18 mouse cellular contexts compared by ENCODE assay signal in the genomic region with DNA sequence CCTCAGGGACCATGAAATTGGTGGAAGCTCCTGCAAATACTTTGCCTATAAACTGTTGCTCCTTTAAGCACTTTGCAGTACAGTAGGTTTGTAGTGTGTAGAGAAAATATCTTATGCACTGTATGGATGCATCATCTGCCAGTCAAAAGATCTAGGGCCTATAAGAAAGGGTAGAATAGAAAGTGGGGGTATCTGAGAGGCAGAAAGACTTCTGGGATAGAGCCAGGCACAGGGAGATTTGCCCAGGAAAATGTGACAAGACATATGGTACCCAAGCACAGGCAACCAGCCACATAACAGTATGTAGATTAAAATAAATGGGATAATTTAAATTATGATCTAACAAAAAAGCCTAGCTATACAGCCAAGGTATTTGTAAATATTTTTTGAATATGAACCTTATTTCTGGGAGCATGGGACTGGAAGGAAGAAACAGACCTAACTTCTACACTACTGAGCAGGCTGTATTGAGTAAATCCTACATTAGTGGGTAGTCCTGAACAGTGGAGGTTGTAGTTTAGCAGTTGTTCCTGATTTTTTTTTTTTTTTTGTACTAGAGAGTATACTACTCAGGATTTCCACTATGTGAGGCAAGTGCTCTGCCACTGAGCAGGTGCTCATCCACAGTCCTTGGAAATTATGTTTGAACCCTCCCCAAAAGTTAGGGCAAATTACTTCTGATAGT.
DNase-seq lines count a peak whose midpoint lies in the region; ATAC-seq and TF ChIP-seq lines count a peak whose summit lies in the region.
"Had no signal": no experiment of that assay in that cellular context is flagged by ENCODE, and none has a peak within 500 bp of the region (broad histone marks: within the 10 kb centered on the region; RNA-seq: fewer than 3 reads in every experiment).

No protein-coding gene starts in this region.

- no peaks in the 10 kb centered on the region for H3K9me3 ChIP-seq in hindbrain, postnatal 0 days (ENCODE audit: low read length)
- H3K9me3 ChIP-seq in hindbrain, embryonic 16.5 days (ENCODE audit: control insufficient read depth, low read length) = no peaks in the 10 kb centered on the region
- no peaks in the 10 kb centered on the region for H3K9me3 ChIP-seq in forebrain, embryonic 16.5 days (ENCODE audit: control insufficient read depth, low read length)
- H3K9me3 ChIP-seq in intestine, embryonic 16.5 days (ENCODE audit: control insufficient read depth, low read length) = no peaks in the 10 kb centered on the region
- H3K9me3 ChIP-seq: heart, embryonic 13.5 days; midbrain, embryonic 15.5 days; neural tube, embryonic 15.5 days had no signal

- H3K4me1 ChIP-seq in hindbrain, postnatal 0 days (ENCODE audit: insufficient read depth, low read length) = no peaks in the 10 kb centered on the region
- no peaks in the 10 kb centered on the region for H3K4me1 ChIP-seq in hindbrain, embryonic 16.5 days (ENCODE audit: control insufficient read depth, insufficient read depth, low read depth, low read length)
- H3K4me1 ChIP-seq in forebrain, embryonic 16.5 days (replicated peaks; ENCODE audit: control insufficient read depth, insufficient read depth, low read length) = no peaks in the 10 kb centered on the region
- H3K4me1 ChIP-seq in intestine, embryonic 16.5 days (ENCODE audit: control insufficient read depth, insufficient read depth, low read length) = no peaks in the 10 kb centered on the region
- H3K4me1 ChIP-seq: heart, embryonic 13.5 days; megakaryocyte, embryonic 14.5 days; midbrain, embryonic 15.5 days; neural tube, embryonic 15.5 days had no signal

- no peak for ATAC-seq in hindbrain, postnatal 0 days
- no peak for ATAC-seq in hindbrain, embryonic 16.5 days
- peak; percentile 94 for ATAC-seq in forebrain, embryonic 16.5 days
- no peak for ATAC-seq in intestine, embryonic 16.5 days
- ATAC-seq: intestine, postnatal 0 days; midbrain, embryonic 15.5 days had no signal

- H3K36me3 ChIP-seq in hindbrain, postnatal 0 days (ENCODE audit: insufficient read depth, low read length) = no peaks in the 10 kb centered on the region
- no peaks in the 10 kb centered on the region for H3K36me3 ChIP-seq in hindbrain, embryonic 16.5 days (ENCODE audit: control insufficient read depth, insufficient read depth, low read length)
- no peaks in the 10 kb centered on the region for H3K36me3 ChIP-seq in forebrain, embryonic 16.5 days (ENCODE audit: control insufficient read depth, insufficient read depth)
- no peaks in the 10 kb centered on the region for H3K36me3 ChIP-seq in intestine, embryonic 16.5 days (ENCODE audit: control insufficient read depth, insufficient read depth, low read length)
- H3K36me3 ChIP-seq: heart, embryonic 13.5 days; midbrain, embryonic 15.5 days; neural tube, embryonic 15.5 days had no signal

- no peak overlapping the region for H3K27ac ChIP-seq in hindbrain, postnatal 0 days
- H3K27ac ChIP-seq in hindbrain, embryonic 16.5 days (ENCODE audit: low read depth, low read length) = no peak overlapping the region
- H3K27ac ChIP-seq in forebrain, embryonic 16.5 days (ENCODE audit: low read length) = no peak overlapping the region
- H3K27ac ChIP-seq in intestine, embryonic 16.5 days (ENCODE audit: low read length) = no peak overlapping the region
- H3K27ac ChIP-seq: heart, embryonic 13.5 days; hindbrain, embryonic 14.5 days; midbrain, embryonic 15.5 days; neural tube, embryonic 15.5 days had no signal

- no peak overlapping the region for H3K4me2 ChIP-seq in hindbrain, postnatal 0 days (ENCODE audit: low read depth, low read length)
- no peak overlapping the region for H3K4me2 ChIP-seq in hindbrain, embryonic 16.5 days (ENCODE audit: low read length)
- H3K4me2 ChIP-seq in forebrain, embryonic 16.5 days (ENCODE audit: low read length) = no peak overlapping the region
- no peak overlapping the region for H3K4me2 ChIP-seq in intestine, embryonic 16.5 days (ENCODE audit: low read depth, low read length)
- H3K4me2 ChIP-seq: heart, embryonic 13.5 days; hindbrain, embryonic 14.5 days; midbrain, embryonic 15.5 days; neural tube, embryonic 15.5 days had no signal

- TF ChIP-seq CTCF in hindbrain, postnatal 0 days (IDR thresholded peaks at IDR 0.05; ENCODE audit: low read depth) = no peak

- no peak overlapping the region for H3K9ac ChIP-seq in hindbrain, postnatal 0 days (replicated peaks; ENCODE audit: low read length)
- no peak overlapping the region for H3K9ac ChIP-seq in hindbrain, embryonic 16.5 days (ENCODE audit: low read depth, low read length)
- H3K9ac ChIP-seq in forebrain, embryonic 16.5 days (replicated peaks; ENCODE audit: low read depth, low read length) = no peak overlapping the region
- no peak overlapping the region for H3K9ac ChIP-seq in intestine, embryonic 16.5 days (ENCODE audit: low read depth, low read length)
- H3K9ac ChIP-seq: heart, embryonic 13.5 days; hindbrain, embryonic 14.5 days; midbrain, embryonic 15.5 days; neural tube, embryonic 15.5 days had no signal

- peak; percentile 7 for DNase-seq in hindbrain, postnatal 0 days (ENCODE audit: low spot score)
- DNase-seq in cerebellum, adult 11 months = peak; percentile 40
- DNase-seq in cerebellum, adult 8-10 months = peak; percentile 33
- no peak for DNase-seq in thymus, postnatal 10 days (ENCODE audit: low spot score in 2 of 2)
- DNase-seq: gastrocnemius, postnatal 10 days; heart, adult 11 months; liver; lung, postnatal 14 days; thymus, postnatal 14 days had no signal

- no peak overlapping the region for H3K4me3 ChIP-seq in hindbrain, postnatal 0 days (ENCODE audit: low read length)
- H3K4me3 ChIP-seq in hindbrain, embryonic 16.5 days (ENCODE audit: low read length) = no peak overlapping the region
- H3K4me3 ChIP-seq in forebrain, embryonic 16.5 days (replicated peaks; ENCODE audit: low read length) = no peak overlapping the region
- H3K4me3 ChIP-seq in intestine, embryonic 16.5 days (ENCODE audit: low read length) = no peak overlapping the region
- H3K4me3 ChIP-seq: heart, embryonic 13.5 days; megakaryocyte, embryonic 14.5 days; midbrain, embryonic 15.5 days; neural tube, embryonic 15.5 days had no signal

- H3K27me3 ChIP-seq in hindbrain, postnatal 0 days (ENCODE audit: insufficient read depth, low read length) = no peaks in the 10 kb centered on the region
- H3K27me3 ChIP-seq in hindbrain, embryonic 16.5 days (replicated peaks; ENCODE audit: control insufficient read depth, insufficient read depth, low read length) = no peaks in the 10 kb centered on the region
- no peaks in the 10 kb centered on the region for H3K27me3 ChIP-seq in forebrain, embryonic 16.5 days (replicated peaks; ENCODE audit: control insufficient read depth, insufficient read depth, low read length)
- no peaks in the 10 kb centered on the region for H3K27me3 ChIP-seq in intestine, embryonic 16.5 days (replicated peaks; ENCODE audit: control insufficient read depth, insufficient read depth, low read length)
- H3K27me3 ChIP-seq: heart, embryonic 13.5 days; megakaryocyte, embryonic 14.5 days; midbrain, embryonic 15.5 days; neural tube, embryonic 15.5 days had no signal

Comparison
In these comparisons a context has a peak if more than half of its experiments do, and no peak if none do; other contexts are left out.
1. DNase-seq: peak in hindbrain, postnatal 0 days (single experiment), cerebellum, adult 11 months (single experiment) and cerebellum, adult 8-10 months (single experiment); none in thymus, postnatal 10 days (0 of 2).